Mouse (Mus musculus) stomach, embryonic 14.5 days (tissue): ENCODE measurements around the gene Als2cr12. TPM values are rescaled to one million over a fixed set of nuclear protein-coding genes. Genes with fewer than 3 reads are reported as not detected.
"Not testable (repeated sequence)": the region's sequence is repeated elsewhere in the genome, so short reads cannot be mapped to it uniquely, and the experiment has no call there.

Experiments used
- ATAC-seq: fragments of 200-750 bp; cut with Nextera tagmentation; 2 replicates; pipeline ENCODE4 v1.8.0; 2017; ENCODE audit warnings: low read depth, moderate TSS enrichment; ENCODE audit not compliant: insufficient number of reproducible peaks, insufficient read depth, low FRiP score
- H3K27ac ChIP-seq: fragments of 300-500 bp; sonication (generic); 2 replicates; pipeline ENCODE4 v1.5.1; 2014; ENCODE audit warnings: mild to moderate bottlenecking, low read length, moderate library complexity, mixed read lengths
- H3K27me3 ChIP-seq: fragments of 300-500 bp; sonication (generic); 2 replicates; pipeline ENCODE4 v1.6.1; 2014; ENCODE audit warnings: low read length, control low read depth, mixed read lengths; ENCODE audit not compliant: control insufficient read depth, insufficient read depth
- H3K36me3 ChIP-seq: fragments of 300-500 bp; sonication (generic); 2 replicates; pipeline ENCODE4 v1.6.1; 2014; ENCODE audit warnings: mild to moderate bottlenecking, control low read depth, low read length, moderate library complexity, mixed read lengths; ENCODE audit not compliant: control insufficient read depth, insufficient read depth
- H3K4me1 ChIP-seq: fragments of 300-500 bp; sonication (generic); 2 replicates; pipeline ENCODE4 v1.6.1; 2014; ENCODE audit warnings: low read length, control low read depth, mixed read lengths; ENCODE audit not compliant: control insufficient read depth, insufficient read depth
- H3K4me2 ChIP-seq: fragments of 300-500 bp; sonication (generic); replicated peaks from 2 replicates; pipeline ENCODE4 v1.6.1; 2014; ENCODE audit warnings: low read depth, low read length, control low read depth
- H3K4me3 ChIP-seq: fragments of 300-500 bp; sonication (generic); 2 replicates; pipeline ENCODE4 v1.5.1; 2014; ENCODE audit warnings: low read depth, low read length, control low read depth
- H3K9ac ChIP-seq: fragments of 300-500 bp; sonication (generic); replicated peaks from 2 replicates; pipeline ENCODE4 v1.6.1; 2014; ENCODE audit warnings: low read depth, mild to moderate bottlenecking, control low read depth, low read length, moderate library complexity, mixed read lengths
- H3K9me3 ChIP-seq: fragments of 300-500 bp; sonication (generic); 2 replicates; pipeline ENCODE4 v1.6.1; 2016; ENCODE audit warnings: low read depth, low read length, control low read depth; ENCODE audit not compliant: control insufficient read depth
- WGBS: fragments of 180-500 bp; shearing (Covaris S2); extraction: QIAGEN DNeasy Blood & Tissue Kit; methylation state at CpG from one replicate; pipeline ENCODE4 v1.1.7; 2014; 5-methylcytosine and 5-hydroxymethylcytosine counted together
- polyA plus RNA-seq: library from polyadenylated mRNA; unstranded; fragments of >200 nt; fragmentation: Nextera tagmentation; extraction: Ambion mirVana; gene quantifications from 2 replicates; pipeline ENCODE4 v1.2.1, GENCODE M21; 2014

Gene Als2cr12
- not detected in 2 replicates for polyA plus RNA-seq

DNA sequence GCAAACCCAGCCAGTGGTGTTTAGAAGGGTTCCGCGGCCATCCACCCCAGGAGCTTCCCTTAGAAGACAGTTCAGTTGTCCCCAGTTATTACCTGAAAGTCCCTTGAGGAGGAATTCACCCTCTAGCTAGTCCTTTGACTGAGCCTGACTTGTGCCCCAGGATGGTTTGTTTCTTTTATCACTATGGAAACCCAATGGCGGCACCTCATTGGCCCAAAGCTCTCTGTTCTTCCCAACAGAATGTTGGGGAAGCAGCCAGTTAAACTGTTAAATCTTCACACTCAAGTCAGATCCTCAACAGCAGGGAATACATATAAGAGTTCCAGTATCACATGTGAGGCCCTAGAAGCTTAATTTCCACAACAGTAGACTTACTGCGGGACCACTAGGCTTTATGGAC, at the start of gene Als2cr12:
TSS of gene Als2cr12 (minus strand) at position 180 of the 400 bp plus-strand sequence.
- not testable (repeated sequence) for H3K36me3 ChIP-seq, ATAC-seq, H3K27me3 ChIP-seq, H3K9ac ChIP-seq, H3K4me1 ChIP-seq, H3K9me3 ChIP-seq, H3K4me3 ChIP-seq, H3K4me2 ChIP-seq, H3K27ac ChIP-seq
- WGBS: 79% methylated on average over 4 of the region's 4 CpGs

DNA sequence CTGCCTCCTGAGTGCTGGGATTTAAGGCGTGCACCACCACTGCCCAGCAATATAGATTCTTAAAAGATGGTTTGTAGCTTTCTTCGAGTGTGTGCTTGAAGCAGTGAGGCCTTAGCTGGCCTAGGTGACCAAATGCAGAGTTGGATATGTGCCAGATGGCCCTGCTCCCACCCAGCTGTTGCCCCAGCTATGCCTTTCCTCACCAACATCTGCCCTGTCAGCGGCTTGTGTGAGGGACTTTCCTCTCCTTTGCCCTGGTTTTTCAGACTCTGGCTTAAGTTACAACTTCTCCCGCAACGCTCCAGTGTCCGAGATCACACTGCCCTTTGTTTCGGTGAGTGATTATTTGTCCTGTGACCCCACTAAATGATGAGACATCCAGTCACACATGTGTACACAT, 48.9 kb upstream of the Als2cr12 start:
- H3K4me2 ChIP-seq: no peak overlapping the region
- WGBS: 79% methylated on average over 7 of the region's 7 CpGs
- ATAC-seq: no peak
- H3K4me1 ChIP-seq: no peaks in the 10 kb centered on the region
- H3K36me3 ChIP-seq: peaks cover 81% of the 10 kb centered on the region
- H3K27me3 ChIP-seq: no peaks in the 10 kb centered on the region
- no peaks in the 10 kb centered on the region for H3K9me3 ChIP-seq
- H3K9ac ChIP-seq: no peak overlapping the region
- no peak overlapping the region for H3K4me3 ChIP-seq
- no peak overlapping the region for H3K27ac ChIP-seq

- no peak overlapping the region for H3K27ac ChIP-seq
- no peak overlapping the region for H3K4me3 ChIP-seq
- H3K9me3 ChIP-seq: no peaks in the 10 kb centered on the region
- no peak overlapping the region for H3K9ac ChIP-seq
- ATAC-seq: no peak
- H3K36me3 ChIP-seq: peaks cover 79% of the 10 kb centered on the region
- WGBS: 93% methylated on average over 6 of the region's 6 CpGs
- no peaks in the 10 kb centered on the region for H3K4me1 ChIP-seq
- no peaks in the 10 kb centered on the region for H3K27me3 ChIP-seq
- H3K4me2 ChIP-seq: no peak overlapping the region
Observed at GRCm38 (mm10) chr1:58743252-58743651, 47.5 kb upstream of the Als2cr12 start.

- no peak for ATAC-seq
- WGBS: 70% methylated on average over 5 of the region's 5 CpGs
- H3K36me3 ChIP-seq: peaks cover 79% of the 10 kb centered on the region
- H3K4me1 ChIP-seq: no peaks in the 10 kb centered on the region
- no peaks in the 10 kb centered on the region for H3K9me3 ChIP-seq
- H3K27ac ChIP-seq: no peak overlapping the region
- no peaks in the 10 kb centered on the region for H3K27me3 ChIP-seq
- H3K4me3 ChIP-seq: no peak overlapping the region
- H3K9ac ChIP-seq: no peak overlapping the region
- no peak overlapping the region for H3K4me2 ChIP-seq
Observed at GRCm38 (mm10) chr1:58742571-58743021, 46.8 kb upstream of the Als2cr12 start.

- H3K4me1 ChIP-seq: no peaks in the 10 kb centered on the region
- no peak overlapping the region for H3K4me3 ChIP-seq
- no peaks in the 10 kb centered on the region for H3K27me3 ChIP-seq
- no peak for ATAC-seq
- no peak overlapping the region for H3K9ac ChIP-seq
- H3K27ac ChIP-seq: no peak overlapping the region
- H3K4me2 ChIP-seq: no peak overlapping the region
- H3K9me3 ChIP-seq: no peaks in the 10 kb centered on the region
- 87% methylated on average over 7 of the region's 7 CpGs for WGBS
- peaks cover 87% of the 10 kb centered on the region for H3K36me3 ChIP-seq
Observed at GRCm38 (mm10) chr1:58739529-58739928, 43.7 kb upstream of the Als2cr12 start.

DNA sequence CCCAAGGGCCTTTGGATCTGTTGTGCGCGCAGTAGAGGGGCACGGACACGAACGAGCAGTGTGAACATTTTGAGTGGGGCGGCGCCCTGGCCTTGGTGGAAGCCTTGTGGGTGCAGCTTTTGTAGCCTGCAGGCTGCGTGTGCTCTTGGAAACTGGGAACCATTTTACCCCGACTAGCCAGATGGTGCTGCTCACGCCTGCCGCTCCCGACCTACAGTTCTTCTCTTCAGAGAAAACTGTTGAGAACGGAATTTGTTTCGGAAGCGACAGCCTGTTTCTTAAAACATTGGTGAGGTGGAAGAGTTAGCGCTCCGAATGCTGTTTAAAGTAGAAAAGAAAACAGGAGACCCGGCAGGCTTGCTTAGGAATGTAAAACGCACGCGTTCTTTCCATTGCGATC, 41.2 kb upstream of the Als2cr12 start:
- Histone ChIP-seq H3K27ac (no peak overlapping the region), H3K36me3 (peaks cover 71% of the 10 kb centered on the region)

DNA sequence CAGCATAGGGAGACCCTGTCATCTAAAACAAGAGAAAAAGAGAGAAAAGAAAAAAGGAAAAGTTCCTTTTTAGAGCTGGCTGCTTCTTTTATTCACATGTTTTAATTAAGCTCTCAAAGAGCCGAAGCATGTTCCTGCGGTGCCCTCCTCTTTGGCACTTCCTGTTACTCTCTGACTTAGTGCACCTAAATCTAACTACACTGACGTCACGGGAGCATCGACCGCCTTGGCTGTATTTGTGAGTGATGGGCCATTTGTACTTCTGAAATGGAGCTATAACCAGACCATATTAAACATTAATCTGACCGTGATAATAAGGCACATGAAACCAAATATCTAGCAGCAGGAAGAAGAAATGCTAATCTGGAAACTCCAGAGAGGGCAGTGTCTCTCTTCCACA, 40.2 kb upstream of the Als2cr12 start:
- Histone ChIP-seq H3K4me1 (no peaks in the 10 kb centered on the region), H3K4me2 (no peak overlapping the region), H3K4me3 (no peak overlapping the region), H3K36me3 (peaks cover 70% of the 10 kb centered on the region), H3K27me3 (no peaks in the 10 kb centered on the region), H3K9ac (no peak overlapping the region), H3K27ac (no peak overlapping the region), H3K9me3 (no peaks in the 10 kb centered on the region)
- 90% methylated on average over 7 of the region's 7 CpGs for WGBS
- ATAC-seq: no peak

More for the DNA sequence above, 41.2 kb upstream of the Als2cr12 start:
- Histone ChIP-seq H3K4me2 (no peak overlapping the region), H3K4me3 (no peak overlapping the region), H3K9ac (no peak overlapping the region), H3K9me3 (no peaks in the 10 kb centered on the region), H3K27me3 (no peaks in the 10 kb centered on the region), H3K4me1 (no peaks in the 10 kb centered on the region)
- WGBS: 87% methylated on average over 22 of the region's 22 CpGs
- ATAC-seq: no peak

- H3K36me3 ChIP-seq: peaks cover 64% of the 10 kb centered on the region
Observed at GRCm38 (mm10) chr1:58734043-58734920, 38.5 kb upstream of the Als2cr12 start.

More at GRCm38 (mm10) chr1:58734043-58734920, 38.5 kb upstream of the Als2cr12 start:
- no peak overlapping the region for H3K27ac ChIP-seq
- H3K4me2 ChIP-seq: no peak overlapping the region
- H3K4me1 ChIP-seq: no peaks in the 10 kb centered on the region
- no peak overlapping the region for H3K4me3 ChIP-seq
- ATAC-seq: no peak
- no peaks in the 10 kb centered on the region for H3K9me3 ChIP-seq
- no peaks in the 10 kb centered on the region for H3K27me3 ChIP-seq
- 92% methylated on average over 11 of the region's 11 CpGs for WGBS
- H3K9ac ChIP-seq: no peak overlapping the region
